Mouse (Mus musculus): ENCODE measurements at regions not wholly inside any gene's neighbourhood (a gene's known extent, or its start where the extent isn't known, plus 50 kb on each side); places are given as distances from the start of the nearest gene placed in this dataset.

DNA sequence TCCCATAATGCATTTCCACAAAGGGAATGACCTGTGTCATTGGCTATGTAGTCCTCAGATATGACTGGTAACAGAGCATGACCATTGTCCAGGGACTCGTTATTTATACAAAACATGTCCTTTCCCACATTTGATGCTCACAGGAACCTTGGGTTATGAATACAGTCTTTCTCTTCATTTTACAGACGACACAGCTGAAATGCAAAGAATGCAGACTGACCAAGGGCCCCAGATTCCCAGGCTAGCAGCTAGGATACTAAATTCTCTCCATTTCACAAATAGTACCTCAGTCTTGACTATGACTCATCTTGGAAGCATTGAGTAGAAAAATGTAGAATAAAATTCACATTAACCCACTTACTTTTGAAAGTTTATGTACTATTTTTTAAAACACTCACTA lies 182.7 kb upstream of the Sox4 start:
- DNase-seq = no peak

- DNase-seq = no peak
Observed at GRCm38 (mm10) chr13:29127499-29127898, 174.0 kb upstream of the Sox4 start.

- DNase-seq = no peak
Observed at GRCm38 (mm10) chr13:29123477-29123876, 170.0 kb upstream of the Sox4 start.

DNA sequence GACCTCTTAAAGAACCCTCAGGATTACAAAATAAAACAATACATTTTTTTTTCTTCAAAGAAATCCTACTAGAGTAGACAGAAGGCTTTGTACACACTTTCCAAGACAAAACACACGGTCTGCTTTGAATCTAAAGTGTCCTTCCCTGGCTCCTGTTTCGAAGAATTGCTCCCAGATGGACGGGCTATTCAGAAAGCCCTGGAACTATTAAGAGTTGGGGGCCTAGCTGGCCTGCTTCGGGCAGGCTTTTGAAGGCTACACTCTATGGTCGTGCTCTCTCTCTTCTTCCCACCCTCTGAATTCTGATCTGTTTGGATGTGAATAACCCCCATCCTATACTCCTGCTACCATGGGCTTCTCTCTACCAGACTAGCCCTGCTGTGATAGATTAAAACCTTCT lies 167.6 kb upstream of the Sox4 start:
- DNase-seq = no peak

DNA sequence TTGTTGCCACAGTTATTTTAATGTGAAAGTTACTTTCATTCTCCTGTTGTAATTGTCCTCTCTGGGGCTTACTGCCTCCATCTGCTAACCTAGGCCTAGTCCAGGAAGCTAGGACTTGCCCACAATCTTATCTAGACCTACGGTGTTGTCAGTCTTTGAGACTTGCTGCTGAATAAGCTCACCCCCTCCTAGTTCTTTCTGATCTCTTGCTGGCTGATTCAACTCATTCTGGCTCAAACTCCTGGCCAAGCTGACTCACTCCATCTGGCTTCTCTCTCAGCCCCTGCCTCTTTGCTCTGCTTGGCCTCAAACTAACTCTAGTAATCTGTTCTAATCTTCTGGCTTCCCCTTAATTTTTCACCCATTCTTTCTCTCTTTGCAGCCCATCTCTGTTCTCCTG lies 165.8 kb upstream of the Sox4 start:
- no peak for DNase-seq

- no peak for DNase-seq
Observed at GRCm38 (mm10) chr13:29114998-29115495, 161.5 kb upstream of the Sox4 start.

DNA sequence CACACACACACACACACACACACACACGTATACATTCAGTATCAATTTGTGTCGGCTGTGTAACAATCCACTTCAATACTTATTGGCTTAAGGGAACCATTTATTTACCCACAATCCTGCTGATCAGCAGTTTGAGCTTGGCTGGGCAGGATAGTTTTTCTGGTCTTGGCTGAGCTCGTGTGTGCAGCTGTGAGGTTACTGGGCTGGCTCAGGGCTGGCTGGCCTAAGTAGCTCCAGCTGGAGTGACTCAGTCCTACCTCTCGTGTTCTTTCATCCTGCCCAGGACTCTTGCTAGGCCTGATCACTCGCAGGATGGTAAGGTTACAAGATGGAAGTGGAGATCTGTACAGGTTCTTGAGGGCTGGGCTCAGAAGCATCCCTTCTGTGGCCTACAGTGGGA lies 156.6 kb upstream of the Sox4 start:
- DNase-seq = peak; percentile 6

DNA sequence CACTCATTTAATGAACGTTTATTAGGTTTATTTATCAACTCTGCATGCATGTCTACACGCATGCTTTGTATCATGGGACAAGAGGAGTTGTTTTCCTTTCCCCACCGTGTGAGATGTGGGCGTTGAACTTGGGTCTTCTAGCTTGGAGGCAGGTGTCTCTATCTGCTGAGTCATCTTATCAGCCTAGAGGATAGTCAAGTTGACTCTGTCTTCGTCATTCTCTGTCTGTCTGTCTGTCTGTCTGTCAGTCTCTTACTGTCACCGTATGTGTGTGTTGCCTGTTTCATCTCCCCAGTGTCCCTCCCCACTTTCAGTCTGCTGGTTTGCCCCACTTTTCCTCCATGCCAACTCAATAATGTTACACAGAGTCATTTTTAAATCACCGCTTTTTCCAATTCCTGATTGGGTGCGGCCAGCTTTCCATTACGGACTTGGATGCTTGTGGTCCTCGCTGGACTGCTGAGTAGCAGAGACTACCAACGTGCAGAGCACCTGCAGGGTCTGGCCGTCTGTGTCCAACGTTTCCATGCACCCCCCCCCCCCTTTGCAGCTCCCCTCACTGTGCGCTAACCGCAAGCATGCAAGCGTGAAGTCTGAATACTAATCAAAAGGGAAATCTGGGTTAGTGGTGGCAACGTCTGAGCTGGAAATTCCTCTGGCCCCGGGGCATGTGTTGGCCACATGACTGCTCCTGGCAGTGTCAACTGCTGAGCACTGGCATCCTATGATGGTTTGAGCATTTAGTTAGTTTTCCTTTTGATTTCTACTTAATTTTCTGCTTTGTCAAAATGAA lies 155.7 kb upstream of the Sox4 start:
- no peak for DNase-seq

- DNase-seq = no peak
Observed at GRCm38 (mm10) chr13:29108214-29108613, 154.7 kb upstream of the Sox4 start.

DNA sequence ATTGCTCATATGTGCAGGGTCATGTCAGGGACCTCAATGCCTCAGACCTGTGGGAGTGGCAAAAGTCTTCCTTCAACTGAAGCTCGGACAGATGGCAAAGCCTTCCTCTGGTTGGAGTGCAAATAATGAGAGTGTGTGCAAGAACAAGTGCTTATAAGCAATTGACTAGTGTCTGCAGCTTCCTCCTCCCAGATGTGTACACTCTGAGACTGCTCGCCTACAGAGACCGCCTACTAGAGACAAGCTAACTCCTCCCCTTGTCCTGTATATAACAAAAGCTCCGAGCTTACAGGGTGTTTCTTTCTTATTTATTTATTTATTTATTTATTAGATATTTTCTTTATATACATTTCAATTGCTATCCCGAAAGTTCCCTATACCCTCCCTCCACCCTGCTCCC lies 138.7 kb upstream of the Sox4 start:
- DNase-seq = no peak

DNA sequence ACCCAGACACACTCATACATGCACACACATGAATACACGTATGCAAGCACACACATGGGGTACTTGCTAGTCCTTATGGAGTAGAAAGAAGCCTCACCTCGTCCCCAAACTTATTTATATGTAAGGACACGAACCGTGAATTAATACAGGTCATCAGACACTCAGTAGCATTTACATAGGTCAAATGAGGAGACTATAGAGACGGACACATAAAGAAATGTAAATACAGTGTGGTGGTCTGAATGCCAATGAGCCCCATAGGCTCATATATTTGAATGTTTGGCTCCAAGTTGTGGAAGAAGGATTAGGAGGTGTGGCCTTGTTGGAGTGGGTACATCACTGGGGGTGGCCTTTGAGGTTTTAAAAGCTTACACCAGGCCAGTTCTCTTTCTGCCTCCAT lies 133.3 kb upstream of the Sox4 start:
- DNase-seq = no peak

GRCm38 (mm10) chr13:29081064-29081463 lies 127.6 kb upstream of the Sox4 start:
- no peak for DNase-seq

DNA sequence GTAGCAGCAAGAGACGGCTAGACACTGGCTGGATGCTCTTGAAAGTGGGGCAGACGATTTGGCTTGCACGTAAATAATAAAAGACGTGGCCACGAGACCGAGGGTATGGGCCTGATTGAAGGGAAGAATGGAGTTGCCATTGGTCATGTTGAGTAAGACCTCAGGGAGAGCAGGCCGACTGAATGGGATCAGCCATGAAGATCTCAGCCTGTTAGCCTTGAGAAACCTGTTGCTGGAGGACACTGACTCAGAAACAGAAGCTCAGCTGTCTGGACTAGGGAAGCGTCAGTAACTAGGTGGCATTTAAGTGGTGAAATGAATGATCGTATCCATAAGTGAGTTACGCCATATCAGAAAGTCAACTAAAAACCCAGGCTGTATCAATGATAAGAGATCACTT lies 126.3 kb upstream of the Sox4 start:
- DNase-seq = no peak

DNA sequence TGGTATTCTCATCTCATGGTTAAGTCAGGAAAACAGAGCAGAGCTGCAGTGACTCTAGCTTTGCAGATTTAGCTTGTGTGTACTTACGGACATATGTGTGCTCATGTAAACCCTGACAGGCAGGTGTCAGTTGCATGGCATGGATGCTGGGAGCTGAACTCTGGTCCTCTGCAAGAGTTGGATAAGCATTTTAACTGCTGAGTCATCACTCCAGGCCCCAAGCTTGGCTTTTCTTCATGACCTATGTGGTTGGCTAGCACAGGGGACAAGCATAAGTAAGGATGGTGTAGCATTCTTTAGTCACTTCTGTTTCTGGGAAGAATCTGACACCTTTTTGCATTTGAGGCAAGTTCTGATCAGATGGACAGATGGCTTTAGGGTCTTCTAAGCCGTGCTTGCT lies 120.1 kb upstream of the Sox4 start:
- no peak for DNase-seq

DNA sequence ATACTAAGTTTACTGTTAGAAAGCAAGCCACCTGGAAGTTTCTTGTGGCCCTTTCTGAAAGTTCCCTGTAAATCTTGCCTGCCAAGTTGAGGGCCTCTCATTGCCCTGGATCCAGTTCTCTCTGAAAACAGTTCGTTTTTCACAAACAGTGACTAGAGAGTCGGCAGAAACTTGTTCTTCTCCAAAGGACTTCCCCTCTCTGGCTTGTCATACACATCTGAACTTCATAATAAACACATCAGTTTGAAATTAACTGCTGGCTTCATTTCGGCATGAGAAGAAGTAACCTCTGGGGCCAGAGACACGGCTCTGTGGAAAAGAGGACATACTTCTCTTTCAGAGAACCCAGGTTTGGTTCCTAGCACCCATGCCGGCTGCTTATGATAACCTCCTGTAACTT lies 110.4 kb upstream of the Sox4 start:
- no peak for DNase-seq

DNA sequence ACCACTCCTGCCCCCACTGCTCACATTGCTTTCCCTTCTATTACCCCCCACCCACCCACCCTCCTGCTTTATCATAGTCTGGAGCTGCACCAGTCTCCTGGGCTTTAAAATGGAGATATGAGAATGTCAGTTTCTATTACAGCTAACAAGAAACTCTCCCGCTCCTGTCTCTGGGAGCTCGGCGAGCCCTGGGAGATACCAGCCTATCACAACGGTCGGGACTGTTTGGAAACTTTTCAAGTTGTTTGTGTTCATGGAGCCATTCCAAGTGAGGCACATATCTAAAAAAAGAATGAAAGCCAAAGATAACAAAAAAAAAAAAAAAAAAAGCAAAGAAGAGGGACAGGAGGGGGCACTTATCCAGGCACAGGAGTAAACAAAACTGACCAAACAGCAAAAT lies 105.2 kb upstream of the Sox4 start:
- DNase-seq = peak; percentile 72

GRCm38 (mm10) chr13:29049730-29050129 lies 96.2 kb upstream of the Sox4 start:
- peak; percentile 21 for DNase-seq

DNA sequence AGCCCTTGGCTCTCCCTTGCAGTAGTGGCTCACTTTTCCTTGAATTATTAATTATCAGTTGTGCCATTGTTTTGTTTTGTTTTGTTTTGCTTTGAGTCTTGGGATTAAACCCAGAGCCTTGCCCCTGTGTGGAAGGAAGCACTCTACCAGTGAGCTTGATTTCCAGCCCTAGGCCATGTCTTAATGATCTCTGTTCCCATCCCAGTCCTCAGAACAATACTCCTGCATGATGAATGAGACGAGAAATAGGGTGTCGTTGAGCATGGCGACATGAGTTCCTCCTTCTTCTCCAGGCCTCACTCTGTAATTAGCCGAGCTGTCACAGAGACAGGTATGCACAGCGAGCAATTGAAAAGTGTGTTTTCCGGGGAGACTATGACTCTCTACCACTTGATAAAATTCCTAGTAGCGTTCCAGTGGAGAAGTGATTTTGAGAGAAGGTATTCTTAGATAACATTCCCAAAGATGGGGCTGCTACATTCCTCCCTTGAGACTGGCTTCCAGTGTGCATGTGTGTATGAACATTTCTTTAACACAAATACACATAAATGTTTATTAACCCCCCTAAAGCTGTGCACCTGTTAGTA lies 95.6 kb upstream of the Sox4 start:
- DNase-seq = no peak

GRCm38 (mm10) chr13:29044655-29045054 lies 91.1 kb upstream of the Sox4 start:
- no peak for DNase-seq

GRCm38 (mm10) chr13:29040331-29040730 lies 86.8 kb upstream of the Sox4 start:
- DNase-seq = no peak

DNA sequence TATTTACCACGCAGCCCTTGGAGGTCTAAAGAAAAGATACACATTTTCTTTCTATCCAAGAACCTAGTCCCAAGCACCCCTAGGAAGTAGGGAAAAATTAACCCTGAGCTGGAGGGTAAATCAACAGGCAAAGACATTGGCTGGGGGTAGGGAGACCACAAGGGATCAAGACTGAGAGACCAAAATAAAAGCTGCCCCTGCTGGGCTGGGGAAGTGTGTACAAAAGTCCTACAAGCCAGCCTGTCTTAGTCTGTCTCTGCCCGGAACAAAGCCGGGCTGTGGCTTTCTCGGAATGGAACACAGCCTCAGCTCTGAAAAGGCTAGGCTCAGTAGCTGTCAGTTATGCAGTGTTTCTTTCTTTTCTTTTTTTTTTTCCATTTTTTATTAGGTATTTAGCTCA lies 81.4 kb upstream of the Sox4 start:
- DNase-seq = no peak

DNA sequence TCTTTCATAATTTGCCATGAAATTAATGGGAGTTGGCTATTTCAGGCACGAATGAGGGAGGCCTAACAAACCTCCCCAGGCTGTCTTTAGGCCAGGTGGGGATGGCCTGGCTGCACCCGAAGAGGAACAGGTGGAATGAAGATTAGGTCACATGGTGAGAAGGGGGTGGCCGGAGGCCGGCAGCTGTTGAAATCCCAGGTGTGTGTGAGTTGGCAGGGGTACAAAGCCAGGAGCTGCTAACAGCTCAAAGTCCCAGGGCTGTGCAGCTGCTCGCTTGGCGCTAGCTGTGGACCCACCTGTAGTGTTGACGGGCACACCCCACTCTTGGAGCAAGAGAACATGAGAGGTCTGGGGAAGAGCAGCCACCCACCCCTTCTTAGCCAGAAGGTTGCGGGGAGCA lies 80.9 kb upstream of the Sox4 start:
- no peak for DNase-seq

GRCm38 (mm10) chr13:29027146-29027545 lies 73.6 kb upstream of the Sox4 start:
- DNase-seq = no peak

DNA sequence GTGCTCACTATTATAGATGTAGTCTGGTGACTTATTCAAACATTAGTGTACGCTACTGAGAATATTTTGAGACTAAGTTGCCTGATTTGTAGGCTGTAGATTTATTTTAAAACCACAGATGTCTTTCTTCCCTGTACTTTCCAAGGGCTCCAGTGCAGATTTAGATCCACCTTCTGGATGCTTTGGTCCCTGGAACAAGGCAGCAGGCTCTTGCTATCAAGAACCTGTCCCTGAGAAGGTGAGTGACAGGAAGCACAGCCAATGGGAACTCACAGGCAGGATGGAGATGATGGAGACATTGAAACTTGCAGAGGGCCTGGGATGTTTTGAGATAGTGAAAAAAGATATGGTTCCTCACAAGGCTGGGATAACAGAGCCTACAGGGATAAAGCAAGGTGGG lies 70.0 kb upstream of the Sox4 start:
- no peak for DNase-seq
